Mouse (Mus musculus): ENCODE data around the gene Olfr1192-ps1.
"Not testable (repeated sequence)": the region's sequence is repeated elsewhere in the genome, so short reads cannot be mapped to it uniquely, and the experiment has no call there.

The Olfr1192-ps1 gene

GRCm38 (mm10) chr2:88648209-88648608 lies at the start of gene Olfr1192-ps1:
Gene Olfr1192-ps1 (plus strand): TSS chr2:88648509.
- DNase-seq (ENCODE audit: low read depth, low spot score) = no peak

DNA sequence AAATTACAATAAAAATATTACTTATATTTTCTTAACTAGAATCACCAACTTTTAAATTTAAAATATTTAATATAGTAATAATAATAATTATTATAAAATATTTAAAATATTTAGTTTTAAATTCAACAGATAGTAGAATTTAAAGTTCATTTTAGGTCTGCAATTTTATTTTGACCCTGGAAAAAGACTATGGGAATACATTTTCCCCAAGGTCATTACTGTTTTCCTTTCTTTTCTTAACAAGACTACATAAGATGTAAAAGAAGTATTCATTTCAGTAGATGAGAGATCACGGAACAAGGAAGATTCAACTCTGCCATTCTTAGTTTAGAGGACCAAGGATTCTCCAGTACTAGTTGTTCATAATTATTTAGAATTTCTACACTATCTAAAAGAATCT lies 8.1 kb upstream of the Olfr1192-ps1 start, which contains the start of gene Olfr1191-ps1:
Olfr1191-ps1 (plus strand) TSS at position 301 of the 400 bp plus-strand sequence.
- not testable (repeated sequence) for DNase-seq (ENCODE audit: low read depth, low spot score)

- not testable (repeated sequence) for DNase-seq (ENCODE audit: low read depth, low spot score)
These were observed 27.0 kb downstream of the Olfr1192-ps1 start, which contains the start of gene Olfr1193 for GRCm38 (mm10) chr2:88675328-88675727. Gene Olfr1193 (plus strand): TSS chr2:88675628.

- no peak for DNase-seq (ENCODE audit: low read depth, low spot score)
These were observed 40.8 kb downstream of the Olfr1192-ps1 start, which contains the start of gene Olfr1195 for GRCm38 (mm10) chr2:88689087-88689486. Gene Olfr1195 (minus strand): TSS chr2:88689187.

DNA sequence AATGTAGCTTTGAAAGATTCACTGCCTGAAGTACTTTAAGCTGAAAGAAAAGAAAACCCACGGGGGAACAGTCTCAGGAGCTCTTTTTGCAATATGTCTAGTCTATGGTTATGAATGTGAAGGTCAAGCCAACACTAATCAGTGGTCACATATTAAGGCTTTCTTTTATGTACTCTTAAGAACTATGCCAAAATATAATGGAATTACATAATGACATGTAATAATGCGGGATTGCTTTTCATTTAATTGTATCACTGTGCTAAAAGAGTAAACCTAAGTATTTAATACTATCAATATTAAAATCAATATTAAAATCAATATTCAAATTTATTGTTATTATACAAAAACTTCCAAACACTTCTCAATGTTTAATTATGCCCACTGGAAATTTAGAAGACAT lies 56.2 kb downstream of the Olfr1192-ps1 start, which contains the start of gene Olfr1196:
Olfr1196 (minus strand) TSS at position 101 of the 400 bp plus-strand sequence.
- DNase-seq (ENCODE audit: low read depth, low spot score) = no peak
